Mouse (Mus musculus): ENCODE results near the gene Syt3. TPM values are rescaled to one million over a fixed set of nuclear protein-coding genes. Genes with fewer than 3 reads are reported as not detected.
A peak's percentile ranks its signal among the peaks of the same experiment; 100 is the strongest.

Gene Syt3
- polyA plus RNA-seq, 1 experiment from 2014 or later: 1.6 TPM

- Histone ChIP-seq H3K4me1 (ENCODE audit: control insufficient read depth, insufficient read depth, low read length) (peaks cover 13% of the 10 kb centered on the region; the same call in 1 of the 2 replicates), H3K9ac (replicated peaks; ENCODE audit: low read depth, low read length) (no peak overlapping the region), H3K27ac (ENCODE audit: low read length) (no peak overlapping the region), H3K27me3 (ENCODE audit: control insufficient read depth, insufficient read depth, low read length) (peaks cover 7% of the 10 kb centered on the region), H3K4me2 (replicated peaks; ENCODE audit: low read depth, low read length) (peak overlapping the region; percentile 86), H3K4me3 (ENCODE audit: low read depth, low read length) (peak overlapping the region; percentile 43; the same call in 1 of the 2 replicates), H3K9me3 (ENCODE audit: control insufficient read depth, low read depth, low read length) (no peaks in the 10 kb centered on the region), H3K36me3 (ENCODE audit: control insufficient read depth, insufficient read depth, low read length) (no peaks in the 10 kb centered on the region)
- no peak for ATAC-seq (ENCODE audit: insufficient number of reproducible peaks, insufficient read depth, low FRiP score, low read depth)
- 9% methylated on average over 21 of the region's 21 CpGs for WGBS
Observed at GRCm38 (mm10) chr7:44360792-44361301, 23.1 kb upstream of the Syt3 start.

GRCm38 (mm10) chr7:44372678-44373077 is 11.2 kb upstream of the Syt3 start:
- H3K9me3 ChIP-seq (ENCODE audit: control insufficient read depth, low read depth, low read length): no peaks in the 10 kb centered on the region
- WGBS: 91% methylated on average over 8 of the region's 8 CpGs
- H3K4me3 ChIP-seq (ENCODE audit: low read depth, low read length): no peak overlapping the region
- ATAC-seq (ENCODE audit: insufficient number of reproducible peaks, insufficient read depth, low FRiP score, low read depth): no peak
- H3K9ac ChIP-seq (replicated peaks; ENCODE audit: low read depth, low read length): no peak overlapping the region
- no peaks in the 10 kb centered on the region for H3K36me3 ChIP-seq (ENCODE audit: control insufficient read depth, insufficient read depth, low read length)
- H3K27me3 ChIP-seq (ENCODE audit: control insufficient read depth, insufficient read depth, low read length): no peaks in the 10 kb centered on the region
- no peak overlapping the region for H3K27ac ChIP-seq (ENCODE audit: low read length)
- peaks cover 4% of the 10 kb centered on the region; the same call in 1 of the 2 replicates for H3K4me1 ChIP-seq (ENCODE audit: control insufficient read depth, insufficient read depth, low read length)
- H3K4me2 ChIP-seq (replicated peaks; ENCODE audit: low read depth, low read length): no peak overlapping the region

GRCm38 (mm10) chr7:44373460-44373859 is 10.4 kb upstream of the Syt3 start:
- peak overlapping the region; percentile 81 for H3K4me2 ChIP-seq (replicated peaks; ENCODE audit: low read depth, low read length)
- H3K27ac ChIP-seq (ENCODE audit: low read length): no peak overlapping the region
- H3K27me3 ChIP-seq (ENCODE audit: control insufficient read depth, insufficient read depth, low read length): no peaks in the 10 kb centered on the region
- no peaks in the 10 kb centered on the region for H3K36me3 ChIP-seq (ENCODE audit: control insufficient read depth, insufficient read depth, low read length)
- H3K4me1 ChIP-seq (ENCODE audit: control insufficient read depth, insufficient read depth, low read length): peaks cover 4% of the 10 kb centered on the region; the same call in 1 of the 2 replicates
- WGBS: 8% methylated on average over 7 of the region's 7 CpGs
- peak overlapping the region; percentile 34; the same call in 1 of the 2 replicates for H3K9ac ChIP-seq (replicated peaks; ENCODE audit: low read depth, low read length)
- peak overlapping the region; percentile 58 for H3K4me3 ChIP-seq (ENCODE audit: low read depth, low read length)
- ATAC-seq (ENCODE audit: insufficient number of reproducible peaks, insufficient read depth, low FRiP score, low read depth): peak; percentile 5; the same call in 1 of the 2 replicates
- H3K9me3 ChIP-seq (ENCODE audit: control insufficient read depth, low read depth, low read length): no peaks in the 10 kb centered on the region

GRCm38 (mm10) chr7:44373889-44374652 is 9.8 kb upstream of the Syt3 start:
- H3K4me3 ChIP-seq (ENCODE audit: low read depth, low read length): peak overlapping the region; percentile 58
- WGBS: 1% methylated on average over 19 of the region's 19 CpGs
- no peaks in the 10 kb centered on the region for H3K9me3 ChIP-seq (ENCODE audit: control insufficient read depth, low read depth, low read length)
- peak overlapping the region; percentile 60 for H3K9ac ChIP-seq (replicated peaks; ENCODE audit: low read depth, low read length)
- H3K27ac ChIP-seq (ENCODE audit: low read length): peak overlapping the region; percentile 61; the same call in 1 of the 2 replicates
- peaks cover 4% of the 10 kb centered on the region; the same call in 1 of the 2 replicates for H3K4me1 ChIP-seq (ENCODE audit: control insufficient read depth, insufficient read depth, low read length)
- H3K4me2 ChIP-seq (replicated peaks; ENCODE audit: low read depth, low read length): peak overlapping the region; percentile 81
- peak; percentile 91 for ATAC-seq (ENCODE audit: insufficient number of reproducible peaks, insufficient read depth, low FRiP score, low read depth)
- no peaks in the 10 kb centered on the region for H3K27me3 ChIP-seq (ENCODE audit: control insufficient read depth, insufficient read depth, low read length)
- H3K36me3 ChIP-seq (ENCODE audit: control insufficient read depth, insufficient read depth, low read length): no peaks in the 10 kb centered on the region

- WGBS: 2% methylated on average over 5 of the region's 5 CpGs
- Histone ChIP-seq H3K9me3 (ENCODE audit: control insufficient read depth, low read depth, low read length) (no peaks in the 10 kb centered on the region), H3K36me3 (ENCODE audit: control insufficient read depth, insufficient read depth, low read length) (no peaks in the 10 kb centered on the region), H3K27ac (ENCODE audit: low read length) (peak overlapping the region; percentile 61; the same call in 1 of the 2 replicates), H3K4me1 (ENCODE audit: control insufficient read depth, insufficient read depth, low read length) (peaks cover 4% of the 10 kb centered on the region; the same call in 1 of the 2 replicates), H3K4me3 (ENCODE audit: low read depth, low read length) (peak overlapping the region; percentile 58), H3K4me2 (replicated peaks; ENCODE audit: low read depth, low read length) (peak overlapping the region; percentile 81), H3K27me3 (ENCODE audit: control insufficient read depth, insufficient read depth, low read length) (no peaks in the 10 kb centered on the region), H3K9ac (replicated peaks; ENCODE audit: low read depth, low read length) (peak overlapping the region; percentile 60; the same call in 1 of the 2 replicates)
- ATAC-seq (ENCODE audit: insufficient number of reproducible peaks, insufficient read depth, low FRiP score, low read depth): no peak
Observed at GRCm38 (mm10) chr7:44374756-44375155, 9.1 kb upstream of the Syt3 start.

GRCm38 (mm10) chr7:44375207-44375606 is 8.7 kb upstream of the Syt3 start:
- 14% methylated on average over 10 of the region's 10 CpGs for WGBS
- H3K4me1 ChIP-seq (ENCODE audit: control insufficient read depth, insufficient read depth, low read length): peaks cover 4% of the 10 kb centered on the region; the same call in 1 of the 2 replicates

GRCm38 (mm10) chr7:44375793-44376192 is 8.1 kb upstream of the Syt3 start:
- Histone ChIP-seq H3K4me1 (ENCODE audit: control insufficient read depth, insufficient read depth, low read length) (peaks cover 4% of the 10 kb centered on the region; the same call in 1 of the 2 replicates), H3K36me3 (ENCODE audit: control insufficient read depth, insufficient read depth, low read length) (no peaks in the 10 kb centered on the region), H3K27me3 (ENCODE audit: control insufficient read depth, insufficient read depth, low read length) (no peaks in the 10 kb centered on the region), H3K9ac (replicated peaks; ENCODE audit: low read depth, low read length) (no peak overlapping the region), H3K9me3 (ENCODE audit: control insufficient read depth, low read depth, low read length) (no peaks in the 10 kb centered on the region), H3K4me3 (ENCODE audit: low read depth, low read length) (no peak overlapping the region), H3K4me2 (replicated peaks; ENCODE audit: low read depth, low read length) (no peak overlapping the region), H3K27ac (ENCODE audit: low read length) (no peak overlapping the region)
- WGBS: 57% methylated on average over 3 of the region's 3 CpGs
- ATAC-seq (ENCODE audit: insufficient number of reproducible peaks, insufficient read depth, low FRiP score, low read depth): no peak

More at GRCm38 (mm10) chr7:44375207-44375606, 8.7 kb upstream of the Syt3 start:
- H3K4me3 ChIP-seq (ENCODE audit: low read depth, low read length): no peak overlapping the region
- no peaks in the 10 kb centered on the region for H3K36me3 ChIP-seq (ENCODE audit: control insufficient read depth, insufficient read depth, low read length)
- H3K9ac ChIP-seq (replicated peaks; ENCODE audit: low read depth, low read length): no peak overlapping the region
- no peak for ATAC-seq (ENCODE audit: insufficient number of reproducible peaks, insufficient read depth, low FRiP score, low read depth)
- H3K9me3 ChIP-seq (ENCODE audit: control insufficient read depth, low read depth, low read length): no peaks in the 10 kb centered on the region
- H3K27ac ChIP-seq (ENCODE audit: low read length): no peak overlapping the region
- peak overlapping the region; percentile 81 for H3K4me2 ChIP-seq (replicated peaks; ENCODE audit: low read depth, low read length)
- H3K27me3 ChIP-seq (ENCODE audit: control insufficient read depth, insufficient read depth, low read length): no peaks in the 10 kb centered on the region

GRCm38 (mm10) chr7:44378290-44378689 is 5.6 kb upstream of the Syt3 start:
- H3K36me3 ChIP-seq (ENCODE audit: control insufficient read depth, insufficient read depth, low read length): no peaks in the 10 kb centered on the region
- no peak overlapping the region for H3K27ac ChIP-seq (ENCODE audit: low read length)
- H3K9me3 ChIP-seq (ENCODE audit: control insufficient read depth, low read depth, low read length): no peaks in the 10 kb centered on the region
- ATAC-seq (ENCODE audit: insufficient number of reproducible peaks, insufficient read depth, low FRiP score, low read depth): no peak
- no peak overlapping the region for H3K9ac ChIP-seq (replicated peaks; ENCODE audit: low read depth, low read length)
- H3K4me3 ChIP-seq (ENCODE audit: low read depth, low read length): no peak overlapping the region
- no peaks in the 10 kb centered on the region for H3K27me3 ChIP-seq (ENCODE audit: control insufficient read depth, insufficient read depth, low read length)
- no peak overlapping the region for H3K4me2 ChIP-seq (replicated peaks; ENCODE audit: low read depth, low read length)
- 37% methylated on average over 4 of the region's 4 CpGs for WGBS
- H3K4me1 ChIP-seq (ENCODE audit: control insufficient read depth, insufficient read depth, low read length): peaks cover 4% of the 10 kb centered on the region; the same call in 1 of the 2 replicates
